ENCODE assay signal across 8 mouse cellular contexts in the genomic region with DNA sequence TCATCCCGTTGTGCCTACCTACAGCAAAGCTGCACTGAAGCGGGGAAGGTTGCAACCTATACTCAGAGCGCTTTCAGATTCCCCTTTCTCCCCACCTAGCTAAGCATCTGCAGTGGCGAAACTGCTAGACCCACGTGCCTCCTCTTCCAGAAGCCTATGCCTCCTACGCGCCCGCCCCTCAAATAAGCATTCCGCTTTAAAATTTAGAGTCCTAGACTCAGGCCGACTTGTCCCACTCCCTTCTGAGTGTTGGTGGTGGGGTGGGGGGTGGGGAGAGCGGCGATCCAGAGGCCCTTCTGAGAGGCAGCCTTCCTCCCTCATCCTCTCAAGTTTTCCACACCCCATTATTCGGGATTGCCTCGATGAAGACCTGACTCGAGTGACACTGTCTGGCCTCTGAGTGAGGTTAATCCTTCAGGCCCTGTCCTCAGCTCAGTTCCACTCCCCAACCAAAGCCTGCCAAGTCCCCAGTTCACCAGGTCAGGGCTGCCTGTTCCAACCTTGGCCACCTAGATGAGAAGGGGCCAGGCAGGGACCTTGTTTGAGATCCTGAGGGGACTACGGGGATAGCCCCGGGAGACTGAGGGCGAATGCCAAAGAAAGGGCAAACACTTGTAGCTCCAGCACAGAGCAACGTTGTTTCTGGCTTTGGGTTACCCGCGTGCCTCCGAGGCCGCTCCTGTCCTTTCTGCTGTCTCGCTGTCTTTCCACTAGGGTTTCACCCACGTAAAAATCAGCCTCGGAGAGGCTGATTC. TPM values are rescaled to one million over a fixed set of nuclear protein-coding genes. Genes with fewer than 3 reads are reported as not detected.
DNase-seq lines count a peak whose midpoint lies in the region; ATAC-seq and TF ChIP-seq lines count a peak whose summit lies in the region.

No protein-coding gene starts in this region.

- no peaks in the 10 kb centered on the region for H3K27me3 ChIP-seq in embryonic facial prominence, embryonic 15.5 days
- no peaks in the 10 kb centered on the region for H3K27me3 ChIP-seq in limb, embryonic 11.5 days (ENCODE audit: control insufficient read depth, insufficient read depth, low read length)

- ATAC-seq in embryonic facial prominence, embryonic 15.5 days (ENCODE audit: insufficient number of reproducible peaks, low FRiP score, low TSS enrichment, low read depth) = no peak
- ATAC-seq in limb, embryonic 11.5 days (ENCODE audit: insufficient number of reproducible peaks, low FRiP score, low TSS enrichment, low read depth) = 0 out of 2 replicates have a peak, but pooled peaks have one; percentile 3

- H3K4me1 ChIP-seq in embryonic facial prominence, embryonic 15.5 days = peaks cover 80% of the 10 kb centered on the region
- H3K4me1 ChIP-seq in limb, embryonic 11.5 days (ENCODE audit: control insufficient read depth, insufficient read depth, low read length) = peaks cover 53% of the 10 kb centered on the region

- peak overlapping the region; percentile 72 for H3K4me2 ChIP-seq in embryonic facial prominence, embryonic 15.5 days (replicated peaks)
- H3K4me2 ChIP-seq in limb, embryonic 11.5 days (ENCODE audit: low read depth, severe bottlenecking) = peak overlapping the region; percentile 70

- peak overlapping the region; percentile 31; the same call in 1 of the 2 replicates for H3K4me3 ChIP-seq in left cerebral cortex, adult 2 months
- peak overlapping the region; percentile 47 for H3K4me3 ChIP-seq in embryonic facial prominence, embryonic 15.5 days (replicated peaks)
- peak overlapping the region; percentile 73 for H3K4me3 ChIP-seq in limb, embryonic 11.5 days (ENCODE audit: low read depth, low read length)

- no peak overlapping the region for H3K9ac ChIP-seq in embryonic facial prominence, embryonic 15.5 days
- H3K9ac ChIP-seq in limb, embryonic 11.5 days (ENCODE audit: low read length) = peak overlapping the region; percentile 77

- no peak overlapping the region for H3K27ac ChIP-seq in left cerebral cortex, adult 2 months
- peak overlapping the region; percentile 91 for H3K27ac ChIP-seq in embryonic facial prominence, embryonic 15.5 days (replicated peaks)
- H3K27ac ChIP-seq in limb, embryonic 11.5 days (replicated peaks; ENCODE audit: low read depth, low read length) = peak overlapping the region; percentile 98

- H3K9me3 ChIP-seq in embryonic facial prominence, embryonic 15.5 days (replicated peaks) = no peaks in the 10 kb centered on the region
- no peaks in the 10 kb centered on the region for H3K9me3 ChIP-seq in limb, embryonic 11.5 days (ENCODE audit: control insufficient read depth, low read length)

- no peak for DNase-seq in left cerebral cortex, adult 2 months (ENCODE audit: extremely low spot score in 1 of 2, low spot score in 2 of 2)
- no peak for DNase-seq in left cerebral cortex, postnatal 4 days
- DNase-seq in limb, embryonic 11.5 days (ENCODE audit: low spot score) = peak; percentile 73
- DNase-seq in retina, postnatal 1 day = peak; percentile 44
- DNase-seq in cerebellum, adult 11-12 months = no peak
- no peak for DNase-seq in ovary, postnatal 36 days (ENCODE audit: low spot score)
- DNase-seq in lung, postnatal 25 days (ENCODE audit: low spot score) = no peak

- intact Hi-C loops in left cerebral cortex, adult 2 months (cut with DNase I) = no loop called here
- intact Hi-C loops in left cerebral cortex, postnatal 4 days (cut with DNase I) = no loop called here

- H3K36me3 ChIP-seq in embryonic facial prominence, embryonic 15.5 days = peaks cover 8% of the 10 kb centered on the region
- H3K36me3 ChIP-seq in limb, embryonic 11.5 days (ENCODE audit: control insufficient read depth, insufficient read depth, low read length) = peaks cover 4% of the 10 kb centered on the region; the same call in 1 of the 2 replicates

- WGBS in embryonic facial prominence, embryonic 15.5 days = 5% methylated on average over 26 of the region's 26 CpGs
- under 1% methylated on average over 24 of the region's 26 CpGs for WGBS in limb, embryonic 11.5 days

- TF ChIP-seq CTCF in left cerebral cortex, adult 2 months (IDR thresholded peaks at IDR 0.05) = no peak; the same call in 1 of the 2 replicates

RNA-seq across cellular contexts. Expression of a gene that starts 1.2 kb away (rescaled TPM):
- total RNA-seq in left cerebral cortex, adult 2 months (2021) = 1 to 10 TPM; 4.5 to 8.2 TPM
- 1 to 10 TPM; 6.9 to 8.2 TPM for total RNA-seq in left cerebral cortex, postnatal 4 days (2021)
- polyA plus RNA-seq in embryonic facial prominence, embryonic 15.5 days (2015; fragmentation: Nextera tagmentation; extraction: Ambion mirVana) = 200 and 206 TPM in 2 replicates
- 796 and 836 TPM in 2 replicates for polyA plus RNA-seq in limb, embryonic 11.5 days (2014; fragmentation: Nextera tagmentation; extraction: Ambion mirVana)

RNA-seq across cellular contexts. Expression of a gene that starts 16.7 kb away (rescaled TPM):
- total RNA-seq in left cerebral cortex, adult 2 months (2021) = 10 to 100 TPM; 22.9 to 24.7 TPM
- 10 to 100 TPM; 17.1 to 17.8 TPM for total RNA-seq in left cerebral cortex, postnatal 4 days (2021)
- polyA plus RNA-seq in embryonic facial prominence, embryonic 15.5 days (2015; fragmentation: Nextera tagmentation; extraction: Ambion mirVana) = 19.8 and 22.4 TPM in 2 replicates
- 17.2 and 19.5 TPM in 2 replicates for polyA plus RNA-seq in limb, embryonic 11.5 days (2014; fragmentation: Nextera tagmentation; extraction: Ambion mirVana)

RNA-seq across cellular contexts. Expression of a gene that starts 17.1 kb away (rescaled TPM):
- 10 to 100 TPM; 15.1 to 15.6 TPM for total RNA-seq in left cerebral cortex, adult 2 months (2021)
- 10 to 100 TPM; 23.4 to 24.9 TPM for total RNA-seq in left cerebral cortex, postnatal 4 days (2021)
- 54.5 and 56.2 TPM in 2 replicates for polyA plus RNA-seq in embryonic facial prominence, embryonic 15.5 days (2015; fragmentation: Nextera tagmentation; extraction: Ambion mirVana)
- polyA plus RNA-seq in limb, embryonic 11.5 days (2014; fragmentation: Nextera tagmentation; extraction: Ambion mirVana) = 51.7 and 67.0 TPM in 2 replicates

RNA-seq across cellular contexts. Expression of a gene that starts 23.6 kb away (rescaled TPM):
- total RNA-seq in left cerebral cortex, adult 2 months (2021) = 1 to 10 TPM; 5.7 to 6.2 TPM
- total RNA-seq in left cerebral cortex, postnatal 4 days (2021) = 10 to 100 TPM; 25.8 to 25.9 TPM
- polyA plus RNA-seq in embryonic facial prominence, embryonic 15.5 days (2015; fragmentation: Nextera tagmentation; extraction: Ambion mirVana) = 41.9 and 57.3 TPM in 2 replicates
- polyA plus RNA-seq in limb, embryonic 11.5 days (2014; fragmentation: Nextera tagmentation; extraction: Ambion mirVana) = 7.9 and 8.8 TPM in 2 replicates

RNA-seq across cellular contexts. Expression of a gene that starts 27.9 kb away (rescaled TPM):
- 10 to 100 TPM; 52.6 to 55.1 TPM for total RNA-seq in left cerebral cortex, adult 2 months (2021)
- 10 to 100 TPM; 43.6 to 49.0 TPM for total RNA-seq in left cerebral cortex, postnatal 4 days (2021)
- 75.4 and 78.9 TPM in 2 replicates for polyA plus RNA-seq in embryonic facial prominence, embryonic 15.5 days (2015; fragmentation: Nextera tagmentation; extraction: Ambion mirVana)
- polyA plus RNA-seq in limb, embryonic 11.5 days (2014; fragmentation: Nextera tagmentation; extraction: Ambion mirVana) = 76.2 and 76.8 TPM in 2 replicates

Comparison
In these comparisons a context has a peak if more than half of its experiments do, and no peak if none do; other contexts are left out.
1. DNase-seq: peak in limb, embryonic 11.5 days (single experiment) and retina, postnatal 1 day (single experiment); none in left cerebral cortex, adult 2 months (0 of 2), left cerebral cortex, postnatal 4 days (single experiment), cerebellum, adult 11-12 months (single experiment), ovary, postnatal 36 days (single experiment) and lung, postnatal 25 days (single experiment).
2. Peak in every context shown above with its lines, with median percentiles within 50 percentile points of each other: H3K4me3 ChIP-seq.